ENCODE assay signal across 8 mouse cellular contexts in genomic region chr9:66510944-66511343, GRCm38 (mm10). TPM values are rescaled to one million over a fixed set of nuclear protein-coding genes. Genes with fewer than 3 reads are reported as not detected.
A peak's percentile ranks its signal among the peaks of the same experiment; 100 is the strongest.
DNase-seq lines count a peak whose midpoint lies in the region; ATAC-seq and TF ChIP-seq lines count a peak whose summit lies in the region.

No protein-coding gene starts in this region.

- H3K27ac ChIP-seq in hindbrain, embryonic 16.5 days (ENCODE audit: low read depth, low read length): peak overlapping the region; percentile 96
- H3K27ac ChIP-seq in liver, postnatal 0 days (ENCODE audit: low read depth): peak overlapping the region; percentile 95

- peak overlapping the region; percentile 51; the same call in 1 of the 2 replicates for H3K9ac ChIP-seq in hindbrain, embryonic 16.5 days (ENCODE audit: low read depth, low read length)
- H3K9ac ChIP-seq in liver, postnatal 0 days (replicated peaks): peak overlapping the region; percentile 68

- H3K79me2 ChIP-seq in C2C12 (ENCODE audit: control insufficient read depth, insufficient read depth): no peaks in the 10 kb centered on the region

- WGBS in hindbrain, embryonic 16.5 days: 4% methylated on average over 2 of the region's 2 CpGs
- WGBS in liver, postnatal 0 days (ENCODE audit: insufficient replicate concordance): 2% methylated on average over 2 of the region's 2 CpGs

- no peak for ATAC-seq in cerebellum, adult (ENCODE audit: insufficient number of reproducible peaks, low FRiP score, low TSS enrichment)
- no peak for ATAC-seq in hindbrain, embryonic 16.5 days
- no peak for ATAC-seq in liver, postnatal 0 days

- TF ChIP-seq EP300 in liver, postnatal 0 days (IDR thresholded peaks at IDR 0.05; ENCODE audit: low read depth): no peak

- H3K4me1 ChIP-seq in hindbrain, embryonic 16.5 days (ENCODE audit: control insufficient read depth, insufficient read depth, low read depth, low read length): peaks cover 23% of the 10 kb centered on the region
- H3K4me1 ChIP-seq in liver, postnatal 0 days (ENCODE audit: insufficient read depth): peaks cover 29% of the 10 kb centered on the region

- no peaks in the 10 kb centered on the region for H3K9me3 ChIP-seq in hindbrain, embryonic 16.5 days (ENCODE audit: control insufficient read depth, low read length)
- H3K9me3 ChIP-seq in liver, postnatal 0 days (ENCODE audit: low read length): no peaks in the 10 kb centered on the region

- H3K4me3 ChIP-seq in C2C12 (ENCODE audit: insufficient read depth, poor library complexity, severe bottlenecking): peak overlapping the region; percentile 41
- H3K4me3 ChIP-seq in hindbrain, embryonic 16.5 days (ENCODE audit: low read length): peak overlapping the region; percentile 65
- peak overlapping the region; percentile 61 for H3K4me3 ChIP-seq in liver, postnatal 0 days (ENCODE audit: low read depth, low read length)

- H3K4me2 ChIP-seq in hindbrain, embryonic 16.5 days (ENCODE audit: low read length): peak overlapping the region; percentile 99
- peak overlapping the region; percentile 94 for H3K4me2 ChIP-seq in liver, postnatal 0 days (ENCODE audit: low read depth, low read length)

- peaks cover 23% of the 10 kb centered on the region for H3K36me3 ChIP-seq in C2C12 (ENCODE audit: control insufficient read depth, insufficient read depth)
- peaks cover 28% of the 10 kb centered on the region for H3K36me3 ChIP-seq in hindbrain, embryonic 16.5 days (ENCODE audit: control insufficient read depth, insufficient read depth, low read length)
- H3K36me3 ChIP-seq in liver, postnatal 0 days (replicated peaks; ENCODE audit: insufficient read depth, low read length): peaks cover 57% of the 10 kb centered on the region

- H3K79me3 ChIP-seq in C2C12 (ENCODE audit: low read depth): no peaks in the 10 kb centered on the region

- H3K27me3 ChIP-seq in C2C12 (ENCODE audit: control insufficient read depth, insufficient read depth, insufficient read length): no peaks in the 10 kb centered on the region
- H3K27me3 ChIP-seq in hindbrain, embryonic 16.5 days (replicated peaks; ENCODE audit: control insufficient read depth, insufficient read depth, low read length): no peaks in the 10 kb centered on the region
- H3K27me3 ChIP-seq in liver, postnatal 0 days (ENCODE audit: insufficient read depth, low read length): no peaks in the 10 kb centered on the region

- TF ChIP-seq CTCF in C2C12 (IDR thresholded peaks at IDR 0.05; ENCODE audit: control insufficient read depth, insufficient read depth, insufficient read length): no peak
- no peak for TF ChIP-seq CTCF in liver, postnatal 0 days (IDR thresholded peaks at IDR 0.05; ENCODE audit: low read depth)

- DNase-seq in cerebellum, adult 11 months: peak; percentile 44
- DNase-seq in embryo, embryonic 11 days: peak; percentile 46
- DNase-seq in liver, postnatal 0 days: no peak
- DNase-seq in frontal cortex, postnatal 36 days (ENCODE audit: low spot score in 2 of 2): no peak
- no peak for DNase-seq in spleen, postnatal 10 days (ENCODE audit: low spot score in 2 of 2)

- peak overlapping the region; percentile 35 for H3ac ChIP-seq in C2C12 (ENCODE audit: control insufficient read depth, insufficient read length, low read depth)

TF ChIP-seq in C2C12, 6 proteins besides CTCF, POLR2A, EP300 and RAD21:
- no peak for TF ChIP-seq MYOG (IDR thresholded peaks at IDR 0.05; ENCODE audit: control insufficient read depth, extremely low read depth, insufficient read length)
- no peak for TF ChIP-seq MAX (IDR thresholded peaks at IDR 0.05)
- no peak for TF ChIP-seq USF1 (IDR thresholded peaks at IDR 0.05; ENCODE audit: low read depth)
- TF ChIP-seq MYOD1 (IDR thresholded peaks at IDR 0.05; ENCODE audit: control insufficient read depth, insufficient read length, low read depth): no peak
- TF ChIP-seq FOSL1 (IDR thresholded peaks at IDR 0.05; ENCODE audit: insufficient read depth, low read length, poor library complexity, severe bottlenecking): no peak
- no peak for TF ChIP-seq CEBPB (IDR thresholded peaks at IDR 0.05; ENCODE audit: low read depth)

RNA-seq across cellular contexts. Expression of gene Fbxl22, which starts 3.4 kb away (rescaled TPM):
- 0.30 TPM for polyA plus RNA-seq in C2C12 (2012; fragmentation: generic; extraction: Trizol)
- polyA plus RNA-seq in hindbrain, embryonic 16.5 days (2015; fragmentation: Nextera tagmentation; extraction: Ambion mirVana): 0.89 and 1.2 TPM in 2 replicates
- polyA plus RNA-seq in liver, postnatal 0 days (2015; fragmentation: Nextera tagmentation; extraction: Ambion mirVana): 0.51 and 0.88 TPM in 2 replicates

Comparison
In these comparisons a context has a peak if more than half of its experiments do, and no peak if none do; other contexts are left out.
1. DNase-seq: peak in cerebellum, adult 11 months (single experiment) and embryo, embryonic 11 days (single experiment); none in liver, postnatal 0 days (single experiment), frontal cortex, postnatal 36 days (0 of 2) and spleen, postnatal 10 days (0 of 2).
2. Peak in every context shown above with its lines, with median percentiles within 50 percentile points of each other: H3K4me3 ChIP-seq.